Mouse (Mus musculus): ENCODE data around the gene Ccr8. TPM values are rescaled to one million over a fixed set of nuclear protein-coding genes. Genes with fewer than 3 reads are reported as not detected.
"Not testable (repeated sequence)": the region's sequence is repeated elsewhere in the genome, so short reads cannot be mapped to it uniquely, and the experiment has no call there.

Ccr8 gene
- polyA plus RNA-seq, 1 experiment from 2014 or later: 0.23 TPM

DNA sequence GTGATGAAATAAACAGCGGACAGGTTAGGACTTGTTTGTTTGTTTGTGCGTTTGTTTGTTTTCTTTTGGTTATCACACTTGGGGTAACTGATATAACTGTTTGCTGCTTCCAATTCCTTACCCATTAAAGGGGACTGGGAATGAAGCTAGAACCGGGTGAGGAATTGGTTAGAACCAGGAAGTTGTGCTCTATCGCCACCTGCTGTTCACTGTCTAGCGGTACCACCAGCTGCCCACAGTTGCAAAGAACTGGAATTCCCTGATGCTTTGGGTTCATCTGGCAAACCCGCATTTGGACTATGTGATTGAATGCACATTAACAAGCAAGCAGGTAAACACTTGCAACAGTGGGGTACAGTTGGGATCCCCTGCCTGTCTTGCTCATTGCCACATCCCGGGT is 6.8 kb downstream of the Ccr8 start:
- no peak for TF ChIP-seq EP300 (IDR thresholded peaks at IDR 0.05)
- peak; percentile 88 for TF ChIP-seq CTCF (IDR thresholded peaks at IDR 0.05)
- Histone ChIP-seq H3K27me3 (replicated peaks; ENCODE audit: insufficient read depth, low read length) (no peaks in the 10 kb centered on the region), H3K27ac (ENCODE audit: low read length) (no peak overlapping the region), H3K9ac (replicated peaks; ENCODE audit: low read depth) (no peak overlapping the region), H3K9me3 (ENCODE audit: low read length) (no peaks in the 10 kb centered on the region), H3K4me3 (ENCODE audit: low read depth, low read length) (no peak overlapping the region), H3K4me1 (ENCODE audit: insufficient read depth, low read depth, low read length) (no peaks in the 10 kb centered on the region), H3K36me3 (ENCODE audit: insufficient read depth, low read length) (no peaks in the 10 kb centered on the region), H3K4me2 (replicated peaks; ENCODE audit: low read depth, low read length) (no peak overlapping the region)
- WGBS: 21% methylated on average over 7 of the region's 7 CpGs
- DNase-seq (ENCODE audit: low spot score) (peak; percentile 78), ATAC-seq (no peak)

DNA sequence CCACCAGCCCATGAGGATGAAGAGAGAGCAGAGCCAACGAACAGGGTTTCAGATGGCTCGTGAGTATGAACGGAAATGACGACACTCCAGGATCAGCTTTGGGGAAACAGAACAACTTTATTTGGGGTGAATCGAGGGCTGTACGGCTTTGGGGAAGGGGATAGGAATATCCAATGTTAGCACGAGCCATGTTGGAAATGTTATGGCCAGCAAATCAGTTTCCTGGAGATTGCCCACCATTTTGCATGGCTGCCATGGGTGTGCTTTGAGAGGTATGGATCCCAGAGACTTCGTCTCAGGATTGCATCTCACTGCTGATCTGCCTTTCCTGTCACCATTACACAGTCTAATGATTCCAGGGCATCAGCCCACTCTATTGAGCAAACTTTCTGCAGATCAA is 7.4 kb downstream of the Ccr8 start:
- Histone ChIP-seq H3K4me3 (ENCODE audit: low read depth, low read length) (no peak overlapping the region), H3K9me3 (ENCODE audit: low read length) (no peaks in the 10 kb centered on the region), H3K36me3 (ENCODE audit: insufficient read depth, low read length) (no peaks in the 10 kb centered on the region), H3K4me1 (ENCODE audit: insufficient read depth, low read depth, low read length) (no peaks in the 10 kb centered on the region), H3K9ac (replicated peaks; ENCODE audit: low read depth) (no peak overlapping the region), H3K27ac (ENCODE audit: low read length) (no peak overlapping the region), H3K4me2 (replicated peaks; ENCODE audit: low read depth, low read length) (no peak overlapping the region), H3K27me3 (replicated peaks; ENCODE audit: insufficient read depth, low read length) (no peaks in the 10 kb centered on the region)
- whole genome bisulfite sequencing: 85% methylated on average over 8 of the region's 8 CpGs
- TF ChIP-seq EP300 (IDR thresholded peaks at IDR 0.05) (no peak), CTCF (IDR thresholded peaks at IDR 0.05) (no peak)
- DNase-seq (ENCODE audit: low spot score) (no peak), ATAC-seq (no peak)

DNA sequence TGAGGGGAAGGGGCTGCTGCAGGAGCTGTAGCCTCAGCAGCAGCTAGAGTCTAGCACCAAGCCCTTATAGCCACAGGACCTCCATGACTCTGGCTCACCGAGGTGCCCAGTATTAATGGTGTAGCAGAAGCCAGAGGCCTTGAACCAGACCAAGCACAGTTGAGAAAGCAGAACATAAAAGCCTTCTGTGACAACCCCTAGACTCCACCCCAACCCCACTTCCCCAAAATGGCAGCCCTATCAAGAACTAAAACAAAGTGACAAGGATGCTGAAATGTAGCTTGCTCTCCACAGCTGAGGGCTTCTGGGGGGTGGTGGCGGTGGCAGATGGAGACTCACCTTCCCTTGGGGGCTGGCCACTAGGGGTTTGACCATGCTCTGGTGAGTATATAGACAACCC is 9.3 kb downstream of the Ccr8 start:
- no peak for ATAC-seq
- no peak overlapping the region for H3K4me2 ChIP-seq (replicated peaks; ENCODE audit: low read depth, low read length)
- TF ChIP-seq EP300 (IDR thresholded peaks at IDR 0.05) (no peak), CTCF (IDR thresholded peaks at IDR 0.05) (no peak)

DNA sequence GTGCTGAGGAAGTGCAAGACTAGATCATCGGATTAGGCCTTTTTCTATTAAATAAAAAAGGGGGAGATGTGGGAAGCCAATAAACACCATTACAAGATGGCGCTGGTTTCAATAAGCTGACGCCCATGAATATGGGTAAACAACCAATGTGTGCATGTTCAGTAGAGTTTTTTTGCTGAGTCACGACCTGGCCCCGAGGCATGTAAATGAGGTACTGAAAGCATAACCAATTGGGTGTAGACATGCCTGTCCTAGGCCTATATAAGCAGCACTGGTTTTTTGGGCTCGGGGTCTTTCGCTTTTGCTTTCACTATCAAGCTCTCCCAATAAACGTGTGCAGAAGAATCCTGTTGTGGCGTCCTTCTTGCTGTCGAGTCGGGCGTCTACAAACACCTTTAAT is 17.0 kb downstream of the Ccr8 start:
- H3K36me3 ChIP-seq (ENCODE audit: insufficient read depth, low read length); H3K9ac ChIP-seq (replicated peaks; ENCODE audit: low read depth); H3K27ac ChIP-seq (ENCODE audit: low read length); H3K4me3 ChIP-seq (ENCODE audit: low read depth, low read length); DNase-seq (ENCODE audit: low spot score); H3K4me1 ChIP-seq (ENCODE audit: insufficient read depth, low read depth, low read length); H3K9me3 ChIP-seq (ENCODE audit: low read length); H3K27me3 ChIP-seq (replicated peaks; ENCODE audit: insufficient read depth, low read length); H3K4me2 ChIP-seq (replicated peaks; ENCODE audit: low read depth, low read length); ATAC-seq: not testable (repeated sequence)
- 94% methylated on average over 12 of the region's 12 CpGs for WGBS

More for the DNA sequence above, 9.3 kb downstream of the Ccr8 start:
- H3K4me1 ChIP-seq (ENCODE audit: insufficient read depth, low read depth, low read length): no peaks in the 10 kb centered on the region
- no peaks in the 10 kb centered on the region for H3K36me3 ChIP-seq (ENCODE audit: insufficient read depth, low read length)
- no peak overlapping the region for H3K9ac ChIP-seq (replicated peaks; ENCODE audit: low read depth)
- WGBS: 88% methylated on average over 2 of the region's 2 CpGs
- H3K4me3 ChIP-seq (ENCODE audit: low read depth, low read length): no peak overlapping the region
- no peak for DNase-seq (ENCODE audit: low spot score)
- H3K27ac ChIP-seq (ENCODE audit: low read length): no peak overlapping the region
- no peaks in the 10 kb centered on the region for H3K9me3 ChIP-seq (ENCODE audit: low read length)
- H3K27me3 ChIP-seq (replicated peaks; ENCODE audit: insufficient read depth, low read length): no peaks in the 10 kb centered on the region

DNA sequence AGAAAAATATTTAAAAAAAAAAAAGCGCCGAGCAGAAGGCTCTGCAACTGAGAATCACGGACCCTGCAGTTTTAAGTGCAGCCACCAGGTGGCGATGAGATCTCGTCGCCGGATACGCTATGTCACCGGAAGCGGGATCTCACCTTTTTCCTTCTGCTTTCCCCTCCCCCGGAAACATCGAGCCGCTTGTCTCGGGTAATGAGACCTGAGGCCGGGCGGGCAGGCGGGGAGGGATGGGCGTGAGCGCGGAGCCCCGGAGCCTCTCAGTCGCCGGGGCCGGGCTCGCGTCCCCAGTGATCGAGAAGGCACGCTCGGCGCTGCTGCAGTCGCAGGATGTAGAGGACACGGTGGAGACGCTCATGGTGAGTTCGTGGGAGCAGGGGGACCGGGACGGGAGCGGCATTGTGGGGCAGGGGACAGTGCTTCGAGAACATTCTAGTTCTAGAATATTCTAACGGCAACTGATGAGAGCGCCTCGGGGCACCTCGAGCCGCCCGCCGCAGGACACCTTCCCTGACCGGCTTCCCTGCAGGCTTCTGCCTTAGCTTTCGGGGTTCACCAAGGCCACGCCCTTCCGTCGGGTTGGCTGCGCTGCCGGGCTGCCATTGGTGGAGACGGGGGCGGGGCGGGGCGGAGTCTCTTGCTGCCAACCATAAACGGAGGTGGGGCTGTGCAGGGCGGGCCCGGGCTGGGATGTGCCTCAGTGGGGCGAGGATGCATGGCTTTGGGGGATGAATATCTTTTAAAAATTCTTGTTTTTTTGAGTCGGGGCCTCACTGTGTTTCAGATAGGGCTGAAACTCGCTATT is 18.5 kb downstream of the Ccr8 start, which contains the start of gene Slc25a38:
Slc25a38 (plus strand) TSS at position 164 of the 808 bp plus-strand sequence.
- H3K4me2 ChIP-seq (replicated peaks; ENCODE audit: low read depth, low read length): peak within 1 kb of the TSS; percentile 60
- no peaks in the 10 kb centered on the region for H3K4me1 ChIP-seq (ENCODE audit: insufficient read depth, low read depth, low read length)
- no peaks in the 10 kb centered on the region for H3K9me3 ChIP-seq (ENCODE audit: low read length)
- peak within 1 kb of the TSS; percentile 79 for H3K4me3 ChIP-seq (ENCODE audit: low read depth, low read length)
- H3K27ac ChIP-seq (ENCODE audit: low read length): peak within 1 kb of the TSS; percentile 98
- H3K9ac ChIP-seq (replicated peaks; ENCODE audit: low read depth): peak within 1 kb of the TSS; percentile 74
- H3K36me3 ChIP-seq (ENCODE audit: insufficient read depth, low read length): no peaks in the 10 kb centered on the region
- WGBS: under 1% methylated on average over 58 of the region's 62 CpGs
- ATAC-seq (peak; percentile 98), DNase-seq (ENCODE audit: low spot score) (peak; percentile 97)
- no peaks in the 10 kb centered on the region for H3K27me3 ChIP-seq (replicated peaks; ENCODE audit: insufficient read depth, low read length)
- TF ChIP-seq EP300 (IDR thresholded peaks at IDR 0.05) (peak; percentile 21; the same call in 1 of the 2 replicates), CTCF (IDR thresholded peaks at IDR 0.05) (peak; percentile 83)

DNA sequence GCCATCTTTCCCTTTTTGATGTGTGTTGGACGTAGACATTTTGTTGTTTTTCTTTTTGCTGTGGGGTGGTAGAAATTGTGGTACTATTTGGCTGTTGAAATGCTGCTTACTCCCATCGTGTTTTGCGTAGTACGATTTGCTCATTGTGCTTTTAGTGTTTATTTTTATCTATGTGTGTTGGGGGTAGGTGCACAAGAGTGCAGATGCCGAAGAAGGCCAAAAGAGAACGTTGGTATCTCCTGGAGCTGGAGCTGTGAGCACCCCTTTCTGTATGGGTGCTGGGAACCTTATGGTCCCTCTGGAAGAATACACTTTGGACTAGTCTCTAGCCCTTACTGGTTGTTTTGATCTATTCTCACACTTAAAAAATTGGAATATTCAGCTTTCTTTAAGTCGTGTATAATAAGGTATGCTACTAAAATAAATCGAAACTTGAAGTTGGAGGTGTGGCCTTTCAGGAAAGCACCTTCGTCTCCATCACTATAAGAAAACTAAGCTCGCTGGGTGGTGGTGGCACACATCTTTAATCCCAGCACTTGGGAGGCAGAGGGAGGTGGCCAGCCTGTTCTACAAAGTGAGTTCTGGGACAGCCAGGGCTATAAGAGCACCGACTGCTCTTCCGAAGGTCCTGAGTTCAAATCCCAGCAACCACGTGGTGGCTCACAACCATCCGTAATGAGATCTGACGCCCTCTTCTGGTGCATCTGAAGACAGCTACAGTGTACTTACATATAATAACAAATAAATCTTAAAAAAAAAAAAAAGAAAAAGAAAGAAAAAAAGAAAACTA is 19.4 kb downstream of the Ccr8 start:
- WGBS: 70% methylated on average over 15 of the region's 15 CpGs
- Histone ChIP-seq H3K27ac (ENCODE audit: low read length) (peak overlapping the region; percentile 98), H3K27me3 (replicated peaks; ENCODE audit: insufficient read depth, low read length) (no peaks in the 10 kb centered on the region), H3K9me3 (ENCODE audit: low read length) (no peaks in the 10 kb centered on the region), H3K36me3 (ENCODE audit: insufficient read depth, low read length) (no peaks in the 10 kb centered on the region), H3K4me3 (ENCODE audit: low read depth, low read length) (peak overlapping the region; percentile 79), H3K9ac (replicated peaks; ENCODE audit: low read depth) (no peak overlapping the region), H3K4me1 (ENCODE audit: insufficient read depth, low read depth, low read length) (no peaks in the 10 kb centered on the region), H3K4me2 (replicated peaks; ENCODE audit: low read depth, low read length) (peak overlapping the region; percentile 60)
- no peak for DNase-seq (ENCODE audit: low spot score)
- no peak for ATAC-seq
- TF ChIP-seq CTCF (IDR thresholded peaks at IDR 0.05): no peak
- TF ChIP-seq EP300 (IDR thresholded peaks at IDR 0.05): no peak

Measured in lung, postnatal 0 days (tissue).